Mouse (Mus musculus) olfactory bulb, adult 2 months (tissue): ENCODE data around the gene Tnpo3.

Experiments used
- CTCF ChIP-seq: fragments of 200-500 bp; IDR thresholded peaks from 2 replicates; pipeline ENCODE4 v1.5.1; 2012; ENCODE audit warnings: low read depth, mild to moderate bottlenecking, low read length, moderate library complexity; ENCODE audit not compliant: insufficient read depth
- POLR2A ChIP-seq: fragments of 200-500 bp; IDR thresholded peaks from 2 replicates; pipeline ENCODE4 v1.6.1; 2012; ENCODE audit warnings: mild to moderate bottlenecking, low read depth, low read length, moderate library complexity; ENCODE audit not compliant: insufficient read depth

DNA sequence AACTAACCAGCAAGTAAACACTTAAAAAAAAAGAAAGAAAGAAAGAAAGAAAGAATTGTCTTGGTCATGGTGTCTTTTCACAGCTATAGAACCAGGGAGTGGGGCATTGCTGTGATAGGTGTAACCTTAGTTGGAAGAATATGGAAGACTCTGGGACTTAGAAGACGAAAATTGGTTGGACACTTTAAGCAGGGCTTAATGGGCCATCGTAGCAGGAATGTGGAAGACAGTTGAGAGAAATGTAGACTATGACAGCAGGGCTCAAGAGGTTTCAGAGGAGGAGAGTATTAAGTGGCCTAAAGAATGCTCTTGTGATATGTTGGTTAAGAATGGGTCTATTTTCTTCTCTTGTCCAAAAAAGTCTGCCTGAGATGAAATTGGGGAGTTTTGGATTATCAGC, 64.1 kb downstream of the Tnpo3 start:
- TF ChIP-seq CTCF, result no peak
- no peak for TF ChIP-seq POLR2A
